Mouse (Mus musculus) spleen, postnatal 4 days (tissue): ENCODE results near the gene Gm3238.
"Not testable (repeated sequence)": the region's sequence is repeated elsewhere in the genome, so short reads cannot be mapped to it uniquely, and the experiment has no call there.

Experiments
- DNase-seq, 2 experiments: peaks; one replicate each; pipeline ENCODE4 v3.0.0; 2022; ENCODE audit warnings: low spot score in 2 of 2

The Gm3238 gene

GRCm38 (mm10) chr10:77771225-77771624, at the start of gene Gm3238:
TSS of gene Gm3238 (minus strand) at chr10:77771325.
- DNase-seq: not testable (repeated sequence)

GRCm38 (mm10) chr10:77819203-77819602, 48.1 kb upstream of the Gm3238 start:
- no peak for DNase-seq

- DNase-seq: no peak
Observed at GRCm38 (mm10) chr10:77818523-77818922, 47.4 kb upstream of the Gm3238 start.

GRCm38 (mm10) chr10:77815514-77815913, 44.4 kb upstream of the Gm3238 start:
- DNase-seq: peak in 1 of 2 experiments; percentile 69

- no peak for DNase-seq
Observed at GRCm38 (mm10) chr10:77814382-77814781, 43.3 kb upstream of the Gm3238 start, which contains the start of gene Gm2696. TSS of gene Gm2696 (plus strand) at chr10:77814682.

- DNase-seq: no peak
Observed at GRCm38 (mm10) chr10:77811743-77812142, 40.6 kb upstream of the Gm3238 start, which contains the start of gene Gm9507. TSS of gene Gm9507 (minus strand) at chr10:77811843.

GRCm38 (mm10) chr10:77804095-77804494, 33.0 kb upstream of the Gm3238 start:
- no peak for DNase-seq

GRCm38 (mm10) chr10:77798921-77799508, 27.9 kb upstream of the Gm3238 start, which contains the start of gene Gm19668:
TSS of gene Gm19668 (minus strand) at chr10:77799133.
- no peak for DNase-seq

GRCm38 (mm10) chr10:77798164-77798920, 27.2 kb upstream of the Gm3238 start:
- DNase-seq: not testable (repeated sequence)

GRCm38 (mm10) chr10:77797677-77798076, 26.6 kb upstream of the Gm3238 start:
- no peak for DNase-seq

- DNase-seq: no peak
Observed at GRCm38 (mm10) chr10:77794976-77795375, 23.9 kb upstream of the Gm3238 start, which contains the start of gene Gm9639. TSS of gene Gm9639 (minus strand) at chr10:77795076.

GRCm38 (mm10) chr10:77788621-77789020, 17.5 kb upstream of the Gm3238 start:
- no peak for DNase-seq

GRCm38 (mm10) chr10:77787876-77788275, 16.8 kb upstream of the Gm3238 start, which contains the start of gene Gm7137:
TSS of gene Gm7137 (minus strand) at chr10:77788200.
- not testable (repeated sequence) for DNase-seq

- DNase-seq: not testable (repeated sequence)
Observed at GRCm38 (mm10) chr10:77783396-77783795, 12.3 kb upstream of the Gm3238 start.

GRCm38 (mm10) chr10:77782442-77782841, 11.3 kb upstream of the Gm3238 start, which contains the start of gene Gm3250:
TSS of gene Gm3250 (minus strand) at chr10:77782542.
- DNase-seq: not testable (repeated sequence)

- DNase-seq: not testable (repeated sequence)
Observed at GRCm38 (mm10) chr10:77776844-77777243, 5.7 kb upstream of the Gm3238 start, which contains the start of gene Gm7138. TSS of gene Gm7138 (minus strand) at chr10:77776944.

GRCm38 (mm10) chr10:77772142-77772541, 1.0 kb upstream of the Gm3238 start:
- DNase-seq: not testable (repeated sequence)

- no peak for DNase-seq
Observed at GRCm38 (mm10) chr10:77769727-77770126, 1.4 kb downstream of the Gm3238 start.

GRCm38 (mm10) chr10:77759582-77759981, 11.5 kb downstream of the Gm3238 start, which contains the start of gene Gm3233:
TSS of gene Gm3233 (minus strand) at chr10:77759682.
- not testable (repeated sequence) for DNase-seq

GRCm38 (mm10) chr10:77753448-77753847, 17.7 kb downstream of the Gm3238 start:
- DNase-seq: no peak

- DNase-seq: not testable (repeated sequence)
Observed at GRCm38 (mm10) chr10:77752312-77752711, 18.8 kb downstream of the Gm3238 start.

GRCm38 (mm10) chr10:77751254-77751653, 19.9 kb downstream of the Gm3238 start, which contains the start of gene Gm9736:
TSS of gene Gm9736 (minus strand) at chr10:77751354.
- not testable (repeated sequence) for DNase-seq
